Mouse (Mus musculus) common myeloid progenitor, adult 5-6 weeks (primary cell): ENCODE measurements around the gene Sipa1. TPM values are rescaled to one million over a fixed set of nuclear protein-coding genes. Genes with fewer than 3 reads are reported as not detected.

Source experiments
- ATAC-seq: replicated peaks from 2 replicates; pipeline ENCODE4 v1.8.0; 2016; ENCODE audit warnings: low read depth, mild to moderate bottlenecking, moderate TSS enrichment, inconsistent platforms; ENCODE audit not compliant: poor library complexity, severe bottlenecking
- total RNA-seq: library from RNA; stranded (forward); fragments of 200-1000, 187-1606 nt; gene quantifications from 2 replicates; pipeline ENCODE4 v1.2.3, GENCODE M21; 2017

Sipa1 gene
- total RNA-seq, 1 experiment from 2014 or later: 113 TPM

DNA sequence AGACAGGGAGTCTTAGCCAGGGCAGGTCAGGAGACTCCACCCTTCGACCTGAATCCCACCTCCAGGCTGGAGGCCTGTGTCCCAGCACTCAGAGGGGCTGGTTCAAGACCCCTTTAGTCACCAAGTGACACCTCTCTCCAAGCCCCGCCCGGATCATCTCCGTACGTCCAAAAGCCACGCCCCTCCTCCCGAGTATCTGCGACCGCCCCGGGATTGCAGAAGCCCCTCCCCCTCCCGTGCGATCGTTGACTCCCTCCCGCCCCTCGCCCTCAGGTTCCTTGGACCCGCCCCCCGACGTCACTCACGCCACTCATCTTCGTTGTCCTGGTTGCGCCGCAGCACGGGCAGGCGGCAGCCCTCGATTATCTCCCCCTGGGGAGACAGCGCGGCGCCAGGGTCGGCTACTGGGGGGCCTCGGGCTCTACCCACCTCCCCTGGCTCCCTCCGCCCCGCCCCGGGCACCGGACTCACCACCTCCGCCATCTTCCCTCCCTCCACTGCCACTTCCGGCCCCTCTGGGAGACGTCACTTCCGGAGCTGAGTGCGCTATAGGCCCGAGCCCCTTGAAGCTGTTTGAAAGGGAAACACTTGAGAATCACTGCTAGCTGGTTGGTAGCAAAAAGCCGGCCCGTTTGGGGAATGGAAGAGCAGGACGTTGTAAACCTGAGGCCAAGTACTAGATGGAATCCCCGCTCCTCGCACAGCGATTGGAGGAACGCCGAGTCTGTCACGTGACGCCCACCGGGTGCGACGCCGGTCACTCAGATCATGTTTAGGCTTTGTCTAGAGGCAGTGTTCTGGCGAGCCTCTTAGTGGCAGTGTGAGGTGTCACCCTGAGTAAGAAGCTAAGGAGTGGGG, 53.7 kb downstream of the Sipa1 start, which contains the start of gene Kat5:
Gene Kat5, minus strand, starts transcription at position 691 of the 858 bp plus-strand sequence.
- peak; percentile 72 for ATAC-seq

DNA sequence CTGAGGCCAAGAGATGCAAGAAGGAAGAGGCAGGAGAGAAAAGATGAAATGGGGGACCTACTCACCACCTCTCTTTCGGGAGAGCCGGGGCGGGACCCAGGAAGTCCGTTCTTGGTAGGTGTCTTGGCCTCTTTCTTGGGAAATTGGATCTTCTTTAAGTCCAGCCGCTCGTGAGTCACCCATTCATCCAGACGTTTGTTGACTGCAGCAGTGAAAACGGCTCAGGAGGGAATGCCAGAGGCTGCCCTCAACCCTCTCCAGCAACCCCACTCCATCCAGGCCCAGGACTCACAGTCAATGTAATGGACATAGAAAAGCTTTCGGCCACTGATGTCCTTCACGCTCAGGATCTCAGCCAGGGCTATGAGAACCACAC, 54.3 kb downstream of the Sipa1 start:
- ATAC-seq: no peak

DNA sequence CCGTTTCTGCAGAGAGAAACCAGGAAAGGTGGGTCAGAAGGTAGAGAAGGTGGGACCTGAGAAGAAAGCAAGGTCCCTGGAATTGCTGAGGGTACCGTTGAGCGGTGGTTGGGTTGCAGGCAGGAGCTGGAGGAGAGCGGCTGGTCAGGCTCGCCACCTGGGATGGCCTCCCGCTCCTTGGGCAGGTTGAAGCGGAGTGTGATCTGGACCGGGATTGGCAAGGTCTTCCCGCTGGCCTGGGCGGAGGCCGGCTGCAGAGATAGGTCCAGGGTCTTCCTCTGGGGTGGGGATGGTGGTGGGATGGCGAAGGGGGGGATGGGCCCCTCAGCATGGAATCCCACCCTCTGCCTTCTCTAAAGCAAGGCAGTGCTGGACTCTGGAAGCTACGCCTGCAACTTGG, 54.8 kb downstream of the Sipa1 start:
- ATAC-seq: no peak

DNA sequence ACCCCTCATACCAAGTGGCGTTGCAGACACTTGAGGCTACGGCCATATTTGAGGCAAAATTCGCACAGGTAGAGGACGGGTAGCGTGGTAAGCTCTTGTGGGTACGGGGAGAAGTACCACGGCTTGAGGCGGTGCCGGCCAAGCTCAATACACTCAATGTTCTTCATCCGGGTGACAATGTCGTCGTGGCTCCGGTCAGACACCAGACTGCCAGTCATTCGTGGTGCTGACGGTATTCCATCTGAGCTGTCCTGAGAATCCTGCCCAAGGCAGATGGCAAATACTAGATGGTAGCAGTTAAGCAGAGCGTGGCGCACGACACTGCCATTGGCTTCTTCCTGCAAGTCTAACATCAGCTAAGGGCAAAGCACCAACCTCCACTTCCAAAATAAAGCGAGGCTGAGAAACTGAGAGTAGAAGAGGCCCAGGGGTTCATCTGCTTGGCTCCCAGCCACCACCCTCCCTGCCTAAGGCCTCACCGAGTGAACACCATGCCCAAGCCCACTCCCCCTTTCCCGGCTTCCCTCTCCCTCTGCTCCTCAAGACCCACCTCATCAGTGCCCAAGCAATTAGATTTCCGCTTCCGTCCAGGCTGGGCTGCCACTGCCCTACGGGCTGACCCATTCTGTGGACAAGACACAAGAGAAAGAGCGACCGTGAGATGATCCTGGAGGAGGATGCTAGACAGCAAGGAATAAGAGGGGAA, 55.6 kb downstream of the Sipa1 start:
- no peak for ATAC-seq

GRCm38 (mm10) chr19:5606196-5606595, 57.3 kb downstream of the Sipa1 start:
- ATAC-seq: no peak

- no peak for ATAC-seq
These were observed 58.4 kb downstream of the Sipa1 start for GRCm38 (mm10) chr19:5605126-5605525.

DNA sequence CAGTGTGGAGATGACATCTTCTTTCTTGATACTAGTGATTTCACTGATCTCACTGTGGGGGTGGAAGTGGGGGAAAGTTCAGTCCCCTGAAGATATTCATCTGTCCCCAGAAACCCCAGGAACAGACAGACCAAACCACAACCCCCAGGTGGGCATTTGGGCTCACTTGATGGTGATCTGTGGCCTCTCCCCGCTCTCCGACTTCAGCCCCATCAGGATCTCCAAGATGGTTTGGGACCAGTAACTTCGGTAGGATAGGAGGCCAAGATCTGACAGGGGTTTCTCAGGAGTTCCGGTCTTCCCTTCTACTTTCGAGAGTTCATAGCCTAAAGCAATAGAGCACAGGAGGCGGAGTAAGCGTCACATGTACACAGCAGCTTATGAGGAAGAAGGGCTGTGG, 59.8 kb downstream of the Sipa1 start:
- ATAC-seq: no peak

DNA sequence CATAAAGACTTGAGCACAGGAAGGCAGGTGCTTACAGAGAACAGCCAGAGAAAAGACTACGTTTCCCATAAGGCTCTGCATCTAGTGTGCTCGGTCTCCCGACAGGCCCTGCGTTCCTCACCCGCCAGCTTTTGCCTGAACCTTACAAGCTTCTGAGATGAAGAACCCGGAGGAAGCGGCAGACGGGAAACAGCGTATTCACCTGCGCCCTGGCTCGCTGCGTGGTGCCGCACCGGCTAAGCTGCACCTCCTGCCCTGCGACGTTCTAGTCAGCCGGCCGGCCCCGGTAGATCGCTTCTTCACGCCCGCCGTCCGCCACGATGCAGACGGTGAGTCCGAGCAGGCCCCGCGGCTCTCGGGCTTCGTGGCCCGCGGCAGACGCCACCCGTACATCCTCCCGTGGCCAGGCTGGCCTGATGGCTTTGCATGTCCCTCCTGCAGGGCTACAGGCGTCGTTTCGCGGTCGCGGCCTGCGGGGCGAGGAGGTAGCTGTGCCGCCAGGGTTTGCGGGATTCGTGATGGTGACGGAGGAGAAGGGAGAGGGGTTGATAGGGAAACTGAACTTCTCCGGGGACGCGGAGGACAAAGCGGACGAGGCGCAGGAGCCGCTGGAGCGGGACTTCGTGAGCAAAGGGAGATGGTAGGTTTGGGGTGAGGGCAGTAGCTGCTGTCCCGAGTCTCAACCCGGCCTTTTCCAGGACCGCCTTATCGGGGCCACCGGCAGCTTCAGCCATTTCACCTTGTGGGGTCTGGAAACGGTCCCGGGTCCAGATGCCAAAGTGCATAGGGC, 61.6 kb downstream of the Sipa1 start, which contains the start of gene Rnaseh2c:
Gene Rnaseh2c, plus strand, starts transcription at position 122 of the 790 bp plus-strand sequence.
- ATAC-seq: peak; percentile 81

Other genes starting within 250 kb of the Sipa1 start
- gene Drap1, start 238.7 kb downstream of the Sipa1 start, total RNA-seq: 112 and 125 TPM in 2 replicates
- 9.2 and 10.3 TPM in 2 replicates for gene AI837181, start 238.6 kb downstream of the Sipa1 start, total RNA-seq
- 0.63 and 0.78 TPM in 2 replicates for gene Fosl1, start 216.2 kb downstream of the Sipa1 start, total RNA-seq
- 3.0 and 5.4 TPM in 2 replicates for gene Ccdc85b, start 205.8 kb downstream of the Sipa1 start, total RNA-seq
- 55.8 and 67.4 TPM in 2 replicates for gene Fibp, start 203.1 kb downstream of the Sipa1 start, total RNA-seq
- 1.0 and 2.0 TPM in 2 replicates for gene Ctsw, start 195.2 kb downstream of the Sipa1 start, total RNA-seq
- gene Efemp2, start 189.8 kb downstream of the Sipa1 start, total RNA-seq: 0.09 TPM in 1 of 2 replicates, not detected in the other
- 20.7 and 26.9 TPM in 2 replicates for gene Mus81, start 175.3 kb downstream of the Sipa1 start, total RNA-seq
- 940 and 946 TPM in 2 replicates for gene Cfl1, start 173.3 kb downstream of the Sipa1 start, total RNA-seq
- not detected in 2 replicates for gene 1700020D05Rik, start 159.9 kb downstream of the Sipa1 start, total RNA-seq
- gene Snx32, start 153.2 kb downstream of the Sipa1 start, total RNA-seq: 1.3 and 2.9 TPM in 2 replicates
- gene Ovol1, start 103.1 kb downstream of the Sipa1 start, total RNA-seq: not detected in 2 replicates
- 5.2 and 8.0 TPM in 2 replicates for gene Ap5b1, start 95.7 kb downstream of the Sipa1 start, total RNA-seq
- gene Rnaseh2c, start 61.8 kb downstream of the Sipa1 start, total RNA-seq: 65.1 and 78.4 TPM in 2 replicates
- 56.7 and 74.3 TPM in 2 replicates for gene Kat5, start 53.5 kb downstream of the Sipa1 start, total RNA-seq
- 34.8 and 44.1 TPM in 2 replicates for gene Rela, start 26.2 kb downstream of the Sipa1 start, total RNA-seq
- gene Map3k11, start 25.0 kb upstream of the Sipa1 start, total RNA-seq: 18.8 and 21.6 TPM in 2 replicates
- gene Pcnx3, start 25.2 kb upstream of the Sipa1 start, total RNA-seq: 18.0 and 19.8 TPM in 2 replicates
- gene Kcnk7, start 40.7 kb upstream of the Sipa1 start, total RNA-seq: not detected in 2 replicates
- gene Ehbp1l1, start 62.6 kb upstream of the Sipa1 start, total RNA-seq: 29.8 and 31.7 TPM in 2 replicates
- 17.8 and 35.4 TPM in 2 replicates for gene Fam89b, start 65.9 kb upstream of the Sipa1 start, total RNA-seq
- 11.9 and 18.1 TPM in 2 replicates for gene Ltbp3, start 77.2 kb upstream of the Sipa1 start, total RNA-seq
- 23.5 and 30.9 TPM in 2 replicates for gene Scyl1, start 107.7 kb upstream of the Sipa1 start, total RNA-seq
- 21.1 and 26.8 TPM in 2 replicates for gene Frmd8, start 211.6 kb upstream of the Sipa1 start, total RNA-seq
- 34.0 and 41.0 TPM in 2 replicates for gene Slc25a45, start 214.1 kb upstream of the Sipa1 start, total RNA-seq
- gene Tigd3, start 230.4 kb upstream of the Sipa1 start, total RNA-seq: 0.34 and 2.8 TPM in 2 replicates
- 87.4 and 131 TPM in 2 replicates for gene Dpf2, start 249.3 kb upstream of the Sipa1 start, total RNA-seq